Mouse (Mus musculus): ENCODE data around the gene Cept1. TPM values are rescaled to one million over a fixed set of nuclear protein-coding genes. Genes with fewer than 3 reads are reported as not detected.

Gene Cept1
- polyA plus RNA-seq (2012; rRNA removed): 15.1 and 30.4 TPM in 2 replicates

DNA sequence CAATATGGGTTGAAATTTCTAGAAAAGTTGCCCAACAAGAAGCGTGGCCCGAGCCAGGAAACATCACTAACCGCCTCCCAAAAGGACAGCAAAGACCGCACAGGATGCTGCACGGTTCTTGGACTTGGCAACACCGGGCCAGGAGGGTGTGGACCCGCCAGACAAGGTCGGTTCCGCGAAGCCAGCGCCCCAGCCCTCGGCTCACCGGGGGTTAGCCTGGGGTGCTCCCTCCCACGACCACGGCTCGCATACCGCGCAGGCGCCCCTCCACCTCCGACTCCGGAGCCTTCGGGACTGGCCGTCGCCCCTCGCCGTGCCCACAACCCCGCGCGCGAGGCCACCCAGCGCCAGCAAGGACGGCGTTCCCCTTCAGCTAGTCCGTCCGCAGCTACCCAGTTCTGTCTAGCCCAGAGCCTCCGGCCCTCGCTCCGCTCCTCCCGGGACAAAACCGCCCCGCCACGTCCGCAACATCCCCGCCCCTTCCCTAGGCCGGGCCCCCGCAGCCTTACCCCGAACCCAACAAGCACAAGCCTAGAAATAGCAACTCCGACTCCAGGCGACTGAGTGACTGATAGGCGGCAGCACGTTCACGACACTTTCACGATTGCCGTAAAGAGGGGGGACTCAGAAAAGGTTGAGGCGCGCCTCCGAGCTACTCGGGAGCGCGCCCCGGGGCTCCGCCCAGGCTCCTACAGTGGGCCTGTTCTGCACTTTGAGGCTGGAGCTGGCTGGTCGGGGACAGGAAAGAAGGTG, at the start of gene Cept1, which contains the start of gene Dram2:
Gene Cept1, minus strand, starts transcription at position 632 of the 753 bp plus-strand sequence.
Gene Dram2, plus strand, starts transcription at position 628 of the 753 bp plus-strand sequence.

DNA sequence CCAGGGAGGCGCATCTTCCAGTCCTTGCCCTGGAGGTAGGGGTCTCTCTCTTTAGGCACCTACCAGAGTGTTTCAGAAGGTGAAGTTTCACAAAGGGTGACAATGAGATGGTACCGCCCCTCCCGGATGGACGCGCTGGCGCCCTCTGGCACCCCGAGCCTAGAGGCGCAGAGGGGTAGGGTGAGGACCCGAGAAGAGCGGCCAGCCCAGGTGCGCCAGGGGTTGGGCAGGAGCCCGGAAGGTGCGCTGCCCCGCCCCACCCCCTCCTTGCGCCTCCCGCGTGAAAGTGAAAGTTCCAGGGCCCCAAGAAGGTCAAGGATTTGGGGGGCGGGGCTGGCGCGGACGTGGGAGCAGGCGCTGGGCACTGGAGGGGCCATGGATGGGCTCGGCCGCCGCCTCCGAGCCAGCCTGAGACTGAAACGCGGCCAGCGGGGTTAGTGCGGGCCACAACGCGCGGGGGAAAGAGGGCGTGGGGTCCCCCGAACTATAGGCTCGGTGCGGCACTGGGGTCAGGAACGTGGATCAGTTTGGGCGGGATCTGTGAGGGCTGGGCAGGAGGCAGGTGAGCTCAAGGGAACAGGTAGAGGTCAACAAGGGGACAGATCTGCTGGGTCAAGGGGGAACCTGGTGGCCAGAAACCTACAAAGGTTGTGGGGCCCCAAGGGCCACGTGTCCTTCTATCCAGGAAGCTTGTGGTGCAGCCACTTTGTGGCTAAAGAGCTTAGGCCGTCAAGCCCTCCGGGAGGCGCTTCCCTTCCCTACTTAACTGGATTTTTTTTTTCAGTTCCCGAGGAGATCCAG, 65.1 kb downstream of the Cept1 start, which contains the start of gene Dennd2d:
Gene Dennd2d, plus strand, starts transcription at position 125 of the 801 bp plus-strand sequence.

Other genes with a start within 250 kb of the Cept1 start
- gene Chil6, start 141.6 kb downstream of the Cept1 start, polyA plus RNA-seq (2012; rRNA removed): not detected in 2 replicates
- gene Dennd2d, start 65.4 kb downstream of the Cept1 start, polyA plus RNA-seq (2012; rRNA removed): 0.72 and 0.88 TPM in 2 replicates
- 18.5 and 37.7 TPM in 2 replicates for gene Dram2, start within 50 bp of the Cept1 start, polyA plus RNA-seq (2012; rRNA removed)
- gene Lrif1, start 137.2 kb upstream of the Cept1 start, polyA plus RNA-seq (2012; rRNA removed): 6.6 and 16.0 TPM in 2 replicates
- gene Cd53, start 242.3 kb upstream of the Cept1 start, polyA plus RNA-seq (2012; rRNA removed): 1.9 and 2.8 TPM in 2 replicates

Data from central nervous system, embryonic 11.5 days (tissue).